Mouse (Mus musculus): ENCODE data around the gene Prepl.

DNA sequence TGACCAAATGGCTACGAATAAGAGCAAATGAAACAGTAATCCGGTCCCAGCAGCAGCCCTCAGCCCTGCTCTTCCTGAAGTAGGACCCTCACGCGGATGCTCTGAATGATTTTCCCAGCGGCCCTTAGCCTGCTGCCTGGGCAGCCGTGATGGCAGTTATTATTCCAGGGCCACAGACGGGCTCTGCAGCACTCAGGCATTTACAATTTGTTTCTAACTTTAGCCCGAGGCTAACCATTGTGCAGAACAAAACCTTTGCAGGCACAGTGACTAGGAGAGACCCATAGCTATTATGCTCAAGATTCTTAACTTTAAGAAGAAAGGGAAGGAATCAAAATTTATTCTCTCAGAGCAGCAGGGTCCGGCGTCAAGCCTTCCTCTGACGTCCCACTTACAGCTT, 17.7 kb downstream of the Prepl start:
- no peak for TF ChIP-seq CTCF (conservative IDR thresholded peaks at IDR 0.05; ENCODE audit: insufficient read depth, insufficient read length, low read depth, low read length)
- TF ChIP-seq POLR2A (IDR thresholded peaks at IDR 0.05; ENCODE audit: low read depth, low read length): no peak

Measured in kidney, adult 2 months (tissue).